Mouse (Mus musculus) lung, adult 2 months (tissue): ENCODE data around the gene Dnaaf3. TPM values are rescaled to one million over a fixed set of nuclear protein-coding genes. Genes with fewer than 3 reads are reported as not detected.

Experiments used
- DNase-seq: peaks from one replicate; pipeline ENCODE4 v3.0.0; 2022
- H3K4me1 ChIP-seq: fragments of 200-500 bp; 2 replicates; pipeline ENCODE4 v1.6.1; 2011; ENCODE audit warnings: low read length; ENCODE audit not compliant: control insufficient read depth, insufficient read depth
- H3K4me3 ChIP-seq: fragments of 200-500 bp; replicated peaks from 2 replicates; pipeline ENCODE3; 2011; ENCODE audit warnings: low read depth, mild to moderate bottlenecking, control low read depth, low read length; ENCODE audit errors: extremely low read depth
- CTCF ChIP-seq: fragments of 200-500 bp; IDR thresholded peaks from 2 replicates; pipeline ENCODE4 v1.5.1; 2011; ENCODE audit warnings: mild to moderate bottlenecking, low read length, control low read depth; ENCODE audit not compliant: insufficient read depth
- POLR2A ChIP-seq: fragments of 200-500 bp; IDR thresholded peaks from 2 replicates; pipeline ENCODE4 v1.6.1; 2011; ENCODE audit warnings: low read depth, mild to moderate bottlenecking, control low read depth, low read length, borderline replicate concordance; ENCODE audit errors: extremely low read depth
- WGBS: fragments of 180-500 bp; shearing (Covaris S2); methylation state at CpG from one replicate; pipeline ENCODE4 v1.1.7; 2018; 5-methylcytosine and 5-hydroxymethylcytosine counted together
- polyA plus RNA-seq: library from polyadenylated mRNA; depleted of rRNA; stranded (reverse); fragments of >200 nt; gene quantifications from 2 replicates; pipeline ENCODE4 v1.2.3, GENCODE M21; 2012

Dnaaf3 gene
- polyA plus RNA-seq, 1 experiment = 16.1 TPM

DNA sequence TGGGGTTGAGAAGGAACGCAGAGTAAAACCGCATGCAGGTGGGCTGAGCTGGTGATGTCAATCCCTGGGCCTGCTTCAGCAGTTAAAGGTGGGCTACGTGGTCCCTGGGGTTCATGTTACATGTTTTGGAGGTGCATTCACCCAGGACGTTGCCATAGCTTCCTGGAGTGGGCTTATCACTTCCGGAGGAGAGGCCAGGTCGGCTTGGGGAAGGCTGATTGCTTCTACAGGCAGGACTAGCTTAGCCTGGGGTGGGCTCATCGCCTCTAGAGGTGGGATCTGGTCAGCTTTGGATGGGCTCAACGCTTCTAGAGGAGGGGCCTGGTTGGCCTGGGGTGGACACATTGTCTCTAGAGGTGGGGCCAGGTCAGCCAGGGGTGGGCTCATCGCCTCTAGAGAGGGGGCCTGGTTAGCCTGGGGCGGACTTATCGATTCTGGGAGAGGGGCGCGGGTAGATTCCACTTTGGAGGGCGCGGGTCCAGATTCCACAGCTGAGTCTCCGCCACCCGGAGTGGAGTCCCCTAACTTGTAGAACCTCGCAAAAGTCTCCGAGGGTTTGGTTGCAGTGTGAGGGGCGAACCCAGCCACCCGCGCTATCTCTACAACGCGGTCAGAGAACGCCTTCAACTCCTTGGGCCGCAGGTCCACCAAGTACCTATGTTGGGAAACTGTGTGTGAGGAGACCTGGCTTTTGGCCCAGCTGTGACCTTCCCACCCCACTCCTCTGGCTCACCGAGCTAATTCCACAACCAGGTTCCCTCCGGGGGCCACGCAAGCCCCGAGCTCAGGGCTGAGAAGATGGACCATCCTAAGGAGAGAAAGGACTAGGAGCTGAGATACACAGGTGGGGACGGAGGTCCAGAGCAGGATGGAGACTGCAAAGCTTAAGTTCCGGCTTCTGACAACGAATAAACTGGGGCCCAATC lies 8.8 kb downstream of the Dnaaf3 start:
- DNase-seq = no peak
- no peaks in the 10 kb centered on the region for H3K4me1 ChIP-seq
- no peak overlapping the region for H3K4me3 ChIP-seq
- 88% methylated on average over 33 of the region's 33 CpGs for WGBS
- TF ChIP-seq CTCF (no peak), POLR2A (no peak)

DNA sequence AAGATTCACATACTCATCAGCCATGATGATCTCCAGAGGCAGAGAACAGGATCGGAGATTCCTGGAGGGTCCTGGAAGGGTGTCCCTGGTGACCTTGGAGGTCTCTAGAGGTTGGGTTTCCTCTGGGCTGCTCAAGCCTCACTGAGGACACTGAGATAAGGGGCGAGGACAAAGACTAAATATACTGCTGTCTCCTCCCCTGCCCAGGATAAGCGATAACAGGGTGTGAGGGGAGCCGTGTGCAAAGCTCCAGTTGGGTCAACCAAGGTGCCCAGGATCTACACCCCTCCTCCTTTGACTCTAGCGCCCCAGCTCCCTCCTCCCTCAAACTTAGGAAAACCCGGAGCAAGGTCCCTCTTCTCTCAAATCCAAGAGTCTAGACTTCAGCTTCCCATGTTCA lies 10.0 kb downstream of the Dnaaf3 start:
- Histone ChIP-seq H3K4me1 (no peaks in the 10 kb centered on the region), H3K4me3 (no peak overlapping the region)
- TF ChIP-seq CTCF = no peak
- no peak for TF ChIP-seq POLR2A
- WGBS = 68% methylated on average over 6 of the region's 6 CpGs
- no peak for DNase-seq

DNA sequence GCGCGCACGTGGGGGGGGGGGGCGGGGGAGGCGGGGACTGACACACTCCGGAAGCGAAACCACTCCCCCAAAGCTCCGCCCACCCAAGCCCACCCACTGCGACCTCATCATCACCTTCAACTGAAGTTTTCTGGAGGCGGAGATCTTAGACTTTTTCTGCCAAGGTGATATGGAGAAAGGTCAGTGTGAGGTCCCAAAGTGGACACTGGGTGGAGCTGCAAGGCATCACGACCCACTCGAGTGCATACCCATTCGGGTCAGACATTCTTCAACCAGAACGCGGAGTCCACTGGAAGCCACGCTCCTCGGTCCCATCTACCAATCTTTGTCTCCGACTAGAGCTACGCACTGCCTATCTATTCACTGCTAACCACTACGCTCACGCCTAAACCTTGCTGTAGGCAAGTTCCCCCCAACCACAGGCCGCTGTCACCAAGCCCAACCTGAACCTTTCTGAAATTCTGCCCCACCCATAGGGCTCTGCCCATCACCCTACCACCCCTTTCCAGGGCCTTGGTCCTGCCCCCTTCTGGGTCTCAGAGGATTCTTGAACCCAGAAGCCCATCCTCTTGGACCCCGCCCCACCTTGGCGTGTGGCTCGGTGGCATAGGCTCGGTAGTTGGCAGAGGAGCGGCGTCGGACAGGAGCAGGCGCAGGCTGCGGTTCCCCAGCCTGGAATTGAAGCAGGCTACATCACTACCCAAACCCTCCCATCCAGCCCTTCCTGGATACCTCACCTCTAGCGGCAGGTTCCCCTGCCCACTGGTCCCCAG lies 10.8 kb downstream of the Dnaaf3 start:
- 34% methylated on average over 32 of the region's 32 CpGs for WGBS
- H3K4me1 ChIP-seq = no peaks in the 10 kb centered on the region
- no peak overlapping the region for H3K4me3 ChIP-seq
- TF ChIP-seq POLR2A (no peak), CTCF (no peak)
- DNase-seq = no peak

DNA sequence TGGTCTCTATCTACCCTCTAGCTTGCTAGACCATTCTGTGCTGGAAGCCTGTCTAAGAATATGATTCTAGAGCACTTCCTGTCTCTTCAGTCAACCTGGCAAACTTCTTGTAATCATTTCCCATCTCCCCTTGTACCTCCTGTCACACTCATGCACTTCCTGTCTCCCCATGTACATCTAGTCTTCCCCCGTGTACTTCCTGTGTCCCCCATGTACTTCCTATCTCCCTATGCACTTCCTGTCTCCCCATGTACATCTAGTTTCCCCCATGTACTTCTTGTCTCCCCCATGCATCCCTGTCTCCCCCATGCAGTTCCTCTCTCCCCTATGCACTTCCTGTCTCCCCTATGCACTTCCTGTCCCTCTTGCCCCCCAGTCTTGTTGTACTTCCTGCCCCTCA lies 13.8 kb downstream of the Dnaaf3 start:
- Histone ChIP-seq H3K4me3 (no peak overlapping the region), H3K4me1 (no peaks in the 10 kb centered on the region)
- TF ChIP-seq CTCF (no peak), POLR2A (no peak)
- WGBS = 34% methylated on average over 1 of the region's 1 CpGs
- DNase-seq = no peak

DNA sequence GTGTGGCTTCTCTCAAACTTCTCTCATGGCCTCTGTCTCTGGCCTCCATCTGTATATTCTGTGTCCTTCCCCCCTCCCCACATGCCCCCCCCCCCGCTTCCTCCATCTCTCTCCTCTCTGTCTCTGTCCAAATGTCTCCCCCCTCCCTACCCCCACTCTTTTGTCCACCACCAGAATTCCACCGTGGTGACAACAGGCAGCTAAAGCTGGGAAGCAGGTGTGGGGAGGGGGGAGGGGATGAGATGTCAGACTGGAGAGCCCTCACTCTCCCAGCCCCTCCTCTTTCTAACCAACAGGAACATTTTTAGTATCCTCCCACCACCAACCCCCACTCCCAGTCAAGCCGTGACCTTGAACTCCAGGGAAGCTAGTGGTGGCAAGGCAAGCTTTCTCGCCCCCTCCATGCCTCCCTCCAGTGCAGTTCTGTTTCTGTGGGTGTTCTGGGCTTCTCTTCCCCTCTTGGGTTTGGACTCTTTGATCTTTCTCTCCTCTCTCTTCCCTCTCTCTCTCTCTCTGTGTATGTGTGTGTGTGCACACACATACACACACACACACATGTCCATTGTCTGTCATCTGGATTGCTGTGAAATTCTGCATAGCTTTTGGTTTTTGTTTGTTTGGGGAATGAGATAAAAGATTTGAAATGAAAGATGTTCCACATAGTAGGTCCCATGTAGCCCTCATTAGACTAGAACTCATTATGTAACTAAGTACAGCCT lies 15.8 kb downstream of the Dnaaf3 start, which contains the start of gene Tnnt1:
Tnnt1 (minus strand) TSS at position 51 of the 719 bp plus-strand sequence.
- 40% methylated on average over 4 of the region's 4 CpGs for WGBS
- no peak within 1 kb of the TSS for H3K4me3 ChIP-seq
- DNase-seq = no peak
- TF ChIP-seq POLR2A (no peak), CTCF (no peak)
- H3K4me1 ChIP-seq = no peaks in the 10 kb centered on the region

DNA sequence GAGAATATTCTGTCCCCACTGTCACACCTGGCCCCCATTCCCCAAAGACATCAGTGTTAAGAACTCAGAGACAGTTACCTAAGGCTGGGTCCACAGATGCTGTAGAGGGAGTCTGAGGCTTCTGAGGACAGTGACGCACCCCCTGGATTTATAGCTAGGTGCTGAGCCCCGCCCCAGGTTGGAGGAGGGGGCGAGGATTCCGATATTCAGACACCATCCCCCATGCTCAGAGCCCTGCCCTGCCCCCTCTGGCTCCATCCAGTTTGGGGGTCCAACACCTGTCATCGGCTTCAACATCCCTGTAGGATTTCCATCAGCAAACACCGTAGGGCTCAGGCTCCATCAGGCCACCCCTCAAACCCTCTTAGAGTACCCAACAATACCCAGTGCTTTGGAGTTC lies 16.4 kb downstream of the Dnaaf3 start:
- 63% methylated on average over 6 of the region's 6 CpGs for WGBS
- Histone ChIP-seq H3K4me3 (no peak overlapping the region), H3K4me1 (no peaks in the 10 kb centered on the region)
- DNase-seq = no peak
- no peak for TF ChIP-seq POLR2A
- TF ChIP-seq CTCF = no peak

DNA sequence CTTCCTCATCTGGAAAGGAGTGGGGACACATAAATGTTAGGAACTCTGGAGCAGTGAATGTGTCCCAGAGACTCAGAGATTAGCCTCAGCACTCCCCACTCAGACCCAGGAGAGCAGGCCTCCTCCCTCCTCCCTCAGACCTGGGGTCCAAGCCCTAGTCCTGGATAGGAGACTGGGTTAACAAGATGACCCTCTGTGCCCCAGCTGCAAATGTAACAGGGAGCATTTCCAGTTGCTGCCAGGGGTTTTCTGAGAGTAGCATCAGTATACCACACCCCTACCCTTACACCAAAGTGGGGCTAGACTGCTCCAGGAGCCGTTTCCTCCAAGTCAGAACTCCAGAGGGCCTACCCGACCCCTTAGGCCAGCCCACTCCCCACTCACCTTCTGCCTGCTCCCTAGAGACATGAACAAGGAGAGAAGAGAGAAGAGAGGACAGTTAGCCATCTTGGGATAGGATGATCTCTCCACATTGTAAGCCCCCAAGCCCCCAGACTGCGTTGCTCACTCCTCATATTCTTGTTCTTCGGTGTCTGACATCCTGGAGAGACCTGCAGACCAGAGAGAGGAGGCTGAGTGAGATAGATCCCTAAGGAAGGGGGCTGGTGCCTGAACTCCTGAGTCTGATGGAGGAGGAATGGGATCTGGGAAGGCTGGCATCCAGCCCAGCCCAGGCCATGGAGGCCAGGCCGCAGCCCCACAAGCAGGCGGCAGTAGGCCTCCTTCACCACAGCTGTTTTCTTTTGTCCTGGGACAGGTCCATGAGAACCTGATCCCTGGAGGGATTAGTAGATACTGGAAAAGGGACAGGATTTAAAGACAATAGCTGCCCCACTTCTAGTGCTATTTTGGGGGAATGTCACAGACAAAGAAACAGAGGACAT lies 18.2 kb downstream of the Dnaaf3 start:
- 63% methylated on average over 6 of the region's 6 CpGs for WGBS

DNA sequence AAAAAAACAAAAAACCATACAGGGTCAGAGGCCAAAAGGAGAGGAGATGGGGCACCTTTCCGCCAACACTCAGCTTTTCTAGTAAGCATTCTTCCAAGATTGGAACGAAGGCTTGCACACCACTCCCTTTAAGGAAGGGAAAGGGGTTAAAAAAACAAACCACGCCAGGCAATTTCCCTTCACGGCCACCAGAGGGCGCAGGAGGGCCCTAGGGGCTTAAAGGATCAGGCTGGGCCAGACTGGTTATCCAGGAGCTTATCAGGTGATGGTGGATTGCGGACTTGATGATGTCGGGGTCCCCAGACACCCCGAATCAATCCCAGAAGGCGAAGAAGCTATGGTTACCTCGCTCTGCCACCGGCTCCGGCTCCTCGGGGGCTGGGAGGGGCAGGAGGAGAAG lies 19.0 kb downstream of the Dnaaf3 start:
- no peaks in the 10 kb centered on the region for H3K4me1 ChIP-seq
- H3K4me3 ChIP-seq = no peak overlapping the region
- no peak for DNase-seq
- 30% methylated on average over 13 of the region's 13 CpGs for WGBS
- TF ChIP-seq POLR2A (no peak), CTCF (peak; percentile 80)

More for the DNA sequence above, 18.2 kb downstream of the Dnaaf3 start:
- no peak for DNase-seq
- Histone ChIP-seq H3K4me3 (no peak overlapping the region), H3K4me1 (no peaks in the 10 kb centered on the region)
- TF ChIP-seq CTCF (no peak), POLR2A (no peak)
